ENCODE assay signal across 7 mouse cellular contexts in the genomic region with DNA sequence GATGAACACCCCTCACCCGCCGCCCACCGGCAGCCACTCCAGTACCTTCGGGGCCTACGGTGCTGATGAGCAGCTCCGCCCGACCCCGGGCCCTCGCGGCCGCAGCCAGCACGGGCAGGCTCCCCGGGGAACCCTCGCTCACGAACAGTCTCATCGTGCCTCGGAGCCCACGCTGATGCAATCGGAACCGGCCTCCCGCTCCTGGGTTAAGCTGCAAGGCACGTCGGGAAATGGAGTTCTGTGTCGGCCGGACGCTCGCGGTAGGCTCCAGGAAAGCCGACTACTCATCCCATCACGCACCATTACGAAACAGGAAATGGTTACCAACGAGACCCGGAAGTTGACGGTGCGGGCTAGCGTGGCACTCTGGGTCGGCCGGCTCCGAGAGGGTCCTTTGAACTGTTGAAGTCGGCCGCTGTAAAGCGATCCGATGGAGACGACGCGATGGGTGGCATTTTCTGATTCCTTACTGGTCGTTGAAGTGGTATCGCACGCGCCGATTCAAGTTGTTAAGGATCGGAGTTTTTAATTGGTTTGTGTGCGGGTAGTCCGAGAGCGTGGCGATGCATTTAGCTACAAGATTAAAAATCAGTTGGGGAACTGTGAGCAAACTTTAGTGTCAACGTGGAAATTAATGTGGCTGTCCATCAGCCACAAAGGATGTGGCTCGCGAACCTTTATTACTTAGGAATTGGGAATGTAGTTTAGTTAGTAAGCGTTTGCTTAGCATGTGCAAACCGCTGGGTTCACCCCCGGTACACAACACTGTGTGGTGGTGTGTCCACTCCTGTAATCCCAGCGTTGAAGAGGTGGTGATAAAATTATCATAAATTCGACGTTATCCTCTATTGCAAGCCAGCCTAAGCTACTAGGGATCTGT. TPM values are rescaled to one million over a fixed set of nuclear protein-coding genes. Genes with fewer than 3 reads are reported as not detected.
DNase-seq lines count a peak whose midpoint lies in the region; ATAC-seq lines count a peak whose summit lies in the region.

A gene (minus strand): TSS at position 311 of the 880 bp plus-strand sequence.

- under 1% methylated on average over 65 of the region's 65 CpGs for WGBS in embryonic facial prominence, embryonic 11.5 days
- WGBS in limb, embryonic 11.5 days: under 1% methylated on average over 65 of the region's 65 CpGs
- under 1% methylated on average over 65 of the region's 65 CpGs for WGBS in midbrain, embryonic 14.5 days

- H3K4me3 ChIP-seq in embryonic facial prominence, embryonic 11.5 days (ENCODE audit: low read depth, low read length): peak within 1 kb of the TSS; percentile 86
- peak within 1 kb of the TSS; percentile 69 for H3K4me3 ChIP-seq in limb, embryonic 11.5 days (ENCODE audit: low read depth, low read length)
- H3K4me3 ChIP-seq in midbrain, embryonic 14.5 days (replicated peaks; ENCODE audit: low read depth, low read length): peak within 1 kb of the TSS; percentile 65

- peak within 1 kb of the TSS; percentile 69 for H3K4me2 ChIP-seq in embryonic facial prominence, embryonic 11.5 days (ENCODE audit: low read depth, low read length)
- H3K4me2 ChIP-seq in limb, embryonic 11.5 days (ENCODE audit: low read depth, severe bottlenecking): peak within 1 kb of the TSS; percentile 74
- H3K4me2 ChIP-seq in midbrain, embryonic 14.5 days (ENCODE audit: low read length): peak within 1 kb of the TSS; percentile 81

- peak within 1 kb of the TSS; percentile 74 for H3K9ac ChIP-seq in embryonic facial prominence, embryonic 11.5 days (replicated peaks; ENCODE audit: low read length)
- H3K9ac ChIP-seq in limb, embryonic 11.5 days (ENCODE audit: low read length): peak within 1 kb of the TSS; percentile 71
- H3K9ac ChIP-seq in midbrain, embryonic 14.5 days (replicated peaks; ENCODE audit: low read length): peak within 1 kb of the TSS; percentile 73

- no peaks in the 10 kb centered on the region for H3K9me3 ChIP-seq in embryonic facial prominence, embryonic 11.5 days (replicated peaks; ENCODE audit: control insufficient read depth, low read length)
- no peaks in the 10 kb centered on the region for H3K9me3 ChIP-seq in limb, embryonic 11.5 days (ENCODE audit: control insufficient read depth, low read length)
- no peaks in the 10 kb centered on the region for H3K9me3 ChIP-seq in midbrain, embryonic 14.5 days (ENCODE audit: control insufficient read depth, low read length)

- no peaks in the 10 kb centered on the region; the same call in 1 of the 2 replicates for H3K4me1 ChIP-seq in embryonic facial prominence, embryonic 11.5 days (ENCODE audit: control insufficient read depth, insufficient read depth, low read length)
- H3K4me1 ChIP-seq in limb, embryonic 11.5 days (ENCODE audit: control insufficient read depth, insufficient read depth, low read length): peaks cover 6% of the 10 kb centered on the region; the same call in 1 of the 2 replicates
- H3K4me1 ChIP-seq in midbrain, embryonic 14.5 days (ENCODE audit: control insufficient read depth, insufficient read depth, low read length): peaks cover 8% of the 10 kb centered on the region; the same call in 1 of the 2 replicates

- peaks cover 9% of the 10 kb centered on the region for H3K36me3 ChIP-seq in embryonic facial prominence, embryonic 11.5 days (replicated peaks; ENCODE audit: control insufficient read depth, insufficient read depth, low read depth, low read length)
- peaks cover 13% of the 10 kb centered on the region for H3K36me3 ChIP-seq in limb, embryonic 11.5 days (ENCODE audit: control insufficient read depth, insufficient read depth, low read length)
- H3K36me3 ChIP-seq in midbrain, embryonic 14.5 days (ENCODE audit: control insufficient read depth, insufficient read depth, low read length): peaks cover 26% of the 10 kb centered on the region

- DNase-seq in adrenal gland, postnatal 14 days: peak; percentile 97
- DNase-seq in embryonic facial prominence, embryonic 11.5 days (ENCODE audit: low spot score): peak; percentile 98
- DNase-seq in heart, adult 11 months: peak; percentile 100
- peak; percentile 94 for DNase-seq in kidney, adult 18-20 months
- peak; percentile 94 for DNase-seq in limb, embryonic 11.5 days (ENCODE audit: low spot score)
- peak; percentile 97 for DNase-seq in midbrain, embryonic 14.5 days
- peak; percentile 83 to 84 for DNase-seq in spleen, adult 18-20 months

- no peaks in the 10 kb centered on the region for H3K27me3 ChIP-seq in embryonic facial prominence, embryonic 11.5 days (ENCODE audit: control insufficient read depth, insufficient read depth, low read length)
- H3K27me3 ChIP-seq in limb, embryonic 11.5 days (ENCODE audit: control insufficient read depth, insufficient read depth, low read length): no peaks in the 10 kb centered on the region
- no peaks in the 10 kb centered on the region for H3K27me3 ChIP-seq in midbrain, embryonic 14.5 days (ENCODE audit: control insufficient read depth, insufficient read depth, low read length)

- peak within 1 kb of the TSS; percentile 64 for H3K27ac ChIP-seq in embryonic facial prominence, embryonic 11.5 days (replicated peaks; ENCODE audit: low read depth, low read length)
- no peak within 1 kb of the TSS for H3K27ac ChIP-seq in limb, embryonic 11.5 days (replicated peaks; ENCODE audit: low read depth, low read length)
- H3K27ac ChIP-seq in midbrain, embryonic 14.5 days (replicated peaks; ENCODE audit: low read depth, low read length): peak within 1 kb of the TSS; percentile 67

- ATAC-seq in embryonic facial prominence, embryonic 11.5 days (replicated peaks; ENCODE audit: insufficient number of reproducible peaks, low FRiP score, low TSS enrichment, low read depth): peak; percentile 94
- peak; percentile 94 for ATAC-seq in limb, embryonic 11.5 days (ENCODE audit: insufficient number of reproducible peaks, low FRiP score, low TSS enrichment, low read depth)
- peak; percentile 96 for ATAC-seq in midbrain, embryonic 14.5 days (ENCODE audit: low FRiP score, low TSS enrichment)

RNA-seq across cellular contexts. Expression of the gene that starts here (rescaled TPM):
- total RNA-seq in adrenal gland, postnatal 14 days (2021): 81.9 and 98.4 TPM in 2 replicates
- polyA plus RNA-seq in embryonic facial prominence, embryonic 11.5 days (2014; fragmentation: Nextera tagmentation; extraction: Ambion mirVana): 174 and 179 TPM in 2 replicates
- polyA plus RNA-seq in limb, embryonic 11.5 days (2014; fragmentation: Nextera tagmentation; extraction: Ambion mirVana): 167 and 170 TPM in 2 replicates
- 109 and 122 TPM in 2 replicates for polyA plus RNA-seq in midbrain, embryonic 14.5 days (2014; fragmentation: Nextera tagmentation; extraction: Ambion mirVana)
